Mouse (Mus musculus) stomach, postnatal 0 days (tissue): ENCODE results near the gene Dpp9. TPM values are rescaled to one million over a fixed set of nuclear protein-coding genes. Genes with fewer than 3 reads are reported as not detected.

Source experiments
- ATAC-seq: fragments of 200-750 bp; cut with Nextera tagmentation; 2 replicates; pipeline ENCODE4 v1.8.0; 2017; ENCODE audit not compliant: low FRiP score, low TSS enrichment
- DNase-seq: peaks from one replicate; pipeline ENCODE4 v3.0.0-alpha.2; 2016; ENCODE audit warnings: low spot score
- H3K27ac ChIP-seq: fragments of 300-500 bp; sonication (generic); replicated peaks from 2 replicates; pipeline ENCODE4 v1.5.1; 2014; ENCODE audit warnings: mild to moderate bottlenecking, control low read depth
- H3K27me3 ChIP-seq: fragments of 300-500 bp; sonication (generic); 2 replicates; pipeline ENCODE4 v1.6.1; 2014; ENCODE audit warnings: low read length; ENCODE audit not compliant: control insufficient read depth, insufficient read depth
- H3K36me3 ChIP-seq: fragments of 300-500 bp; sonication (generic); 2 replicates; pipeline ENCODE4 v1.6.1; 2014; ENCODE audit warnings: low read length, mixed read lengths; ENCODE audit not compliant: control insufficient read depth, insufficient read depth
- H3K4me1 ChIP-seq: fragments of 300-500 bp; sonication (generic); replicated peaks from 2 replicates; pipeline ENCODE4 v1.6.1; 2014; ENCODE audit warnings: antibody characterized with exemption; ENCODE audit not compliant: control insufficient read depth, insufficient read depth
- H3K4me2 ChIP-seq: fragments of 300-500 bp; sonication (generic); replicated peaks from 2 replicates; pipeline ENCODE4 v1.6.1; 2014; ENCODE audit warnings: low read depth, mild to moderate bottlenecking, control low read depth, moderate library complexity
- H3K4me3 ChIP-seq: fragments of 300-500 bp; sonication (generic); 2 replicates; pipeline ENCODE4 v1.5.1; 2014; ENCODE audit warnings: low read depth, low read length, control low read depth
- H3K9ac ChIP-seq: fragments of 300-500 bp; sonication (generic); 2 replicates; pipeline ENCODE4 v1.6.1; 2014; ENCODE audit warnings: mild to moderate bottlenecking, low read length, control low read depth, mixed read lengths
- H3K9me3 ChIP-seq: fragments of 300-500 bp; sonication (generic); 2 replicates; pipeline ENCODE4 v1.6.1; 2016; ENCODE audit warnings: low read length; ENCODE audit not compliant: control insufficient read depth
- CTCF ChIP-seq: IDR thresholded peaks from 2 replicates; pipeline ENCODE4 v1.5.1; 2016; ENCODE audit warnings: antibody characterized with exemption, low read depth, mild to moderate bottlenecking, moderate library complexity
- EP300 ChIP-seq: optimal IDR thresholded peaks from 2 replicates; pipeline ENCODE3; 2016; ENCODE audit warnings: antibody characterized with exemption
- WGBS: fragments of 180-500 bp; shearing (Covaris S2); extraction: QIAGEN DNeasy Blood & Tissue Kit; methylation state at CpG from one replicate; pipeline ENCODE4 v1.1.7; 2014; 5-methylcytosine and 5-hydroxymethylcytosine counted together
- polyA plus RNA-seq: library from polyadenylated mRNA; unstranded; fragments of >200 nt; fragmentation: Nextera tagmentation; extraction: Ambion mirVana; gene quantifications from 2 replicates; pipeline ENCODE4 v1.2.1, GENCODE M21; 2015

The Dpp9 gene
- polyA plus RNA-seq, 1 experiment from 2014 or later = 13.8 TPM

GRCm38 (mm10) chr17:56171881-56172280, 46.8 kb downstream of the Dpp9 start:
- TF ChIP-seq CTCF (no peak), EP300 (no peak)
- DNase-seq (no peak), ATAC-seq (no peak)
- Histone ChIP-seq H3K9me3 (no peaks in the 10 kb centered on the region), H3K4me1 (no peaks in the 10 kb centered on the region), H3K4me2 (no peak overlapping the region), H3K9ac (no peak overlapping the region), H3K27ac (no peak overlapping the region), H3K27me3 (no peaks in the 10 kb centered on the region), H3K4me3 (no peak overlapping the region), H3K36me3 (peaks cover 2% of the 10 kb centered on the region; the same call in 1 of the 2 replicates)
- 94% methylated on average over 17 of the region's 17 CpGs for WGBS

- 65% methylated on average over 9 of the region's 9 CpGs for WGBS
Measured at GRCm38 (mm10) chr17:56171456-56171855, 47.2 kb downstream of the Dpp9 start.

GRCm38 (mm10) chr17:56170636-56171035, 48.1 kb downstream of the Dpp9 start:
- H3K36me3 ChIP-seq = no peaks in the 10 kb centered on the region
- 54% methylated on average over 10 of the region's 10 CpGs for WGBS
- no peak overlapping the region for H3K9ac ChIP-seq
- no peaks in the 10 kb centered on the region for H3K27me3 ChIP-seq
- H3K4me3 ChIP-seq = no peak overlapping the region
- no peak for TF ChIP-seq CTCF
- ATAC-seq (no peak), DNase-seq (no peak)
- H3K9me3 ChIP-seq = no peaks in the 10 kb centered on the region
- H3K4me1 ChIP-seq = no peaks in the 10 kb centered on the region
- H3K27ac ChIP-seq = no peak overlapping the region
- H3K4me2 ChIP-seq = no peak overlapping the region

More at GRCm38 (mm10) chr17:56171456-56171855, 47.2 kb downstream of the Dpp9 start:
- ATAC-seq (no peak), DNase-seq (no peak)
- H3K27me3 ChIP-seq = no peaks in the 10 kb centered on the region
- H3K4me3 ChIP-seq = no peak overlapping the region
- H3K4me2 ChIP-seq = no peak overlapping the region
- TF ChIP-seq CTCF (no peak), EP300 (no peak)
- H3K9ac ChIP-seq = no peak overlapping the region
- H3K4me1 ChIP-seq = no peaks in the 10 kb centered on the region
- no peak overlapping the region for H3K27ac ChIP-seq
- no peaks in the 10 kb centered on the region for H3K36me3 ChIP-seq
- H3K9me3 ChIP-seq = no peaks in the 10 kb centered on the region

- Histone ChIP-seq H3K4me3 (no peak overlapping the region), H3K27ac (no peak overlapping the region), H3K4me1 (0 out of 2 replicates have a peak, but pooled peaks cover 2% of the 10 kb centered on the region), H3K27me3 (no peaks in the 10 kb centered on the region), H3K9me3 (no peaks in the 10 kb centered on the region), H3K4me2 (no peak overlapping the region), H3K9ac (no peak overlapping the region), H3K36me3 (no peaks in the 10 kb centered on the region)
- no peak for TF ChIP-seq EP300
- no peak for TF ChIP-seq CTCF
- no peak for DNase-seq
- ATAC-seq = peak; percentile 8; the same call in 1 of the 2 replicates
- WGBS = 60% methylated on average over 6 of the region's 6 CpGs
Measured at GRCm38 (mm10) chr17:56169830-56170229, 48.9 kb downstream of the Dpp9 start.

GRCm38 (mm10) chr17:56165671-56166070, 53.0 kb downstream of the Dpp9 start:
- peaks cover 10% of the 10 kb centered on the region; the same call in 1 of the 2 replicates for H3K4me1 ChIP-seq
- H3K27me3 ChIP-seq = no peaks in the 10 kb centered on the region
- no peak for TF ChIP-seq EP300
- no peak for TF ChIP-seq CTCF
- no peaks in the 10 kb centered on the region for H3K36me3 ChIP-seq
- no peak overlapping the region for H3K27ac ChIP-seq
- H3K9ac ChIP-seq = no peak overlapping the region
- no peaks in the 10 kb centered on the region for H3K9me3 ChIP-seq
- H3K4me2 ChIP-seq = no peak overlapping the region
- DNase-seq (no peak), ATAC-seq (no peak)
- H3K4me3 ChIP-seq = no peak overlapping the region
- 57% methylated on average over 11 of the region's 11 CpGs for WGBS

- no peaks in the 10 kb centered on the region for H3K27me3 ChIP-seq
- no peak overlapping the region for H3K9ac ChIP-seq
- no peak overlapping the region for H3K27ac ChIP-seq
- no peak overlapping the region for H3K4me2 ChIP-seq
- DNase-seq = no peak
- H3K36me3 ChIP-seq = no peaks in the 10 kb centered on the region
- WGBS = 82% methylated on average over 3 of the region's 3 CpGs
- ATAC-seq = no peak
- H3K4me3 ChIP-seq = no peak overlapping the region
- peaks cover 10% of the 10 kb centered on the region; the same call in 1 of the 2 replicates for H3K4me1 ChIP-seq
- TF ChIP-seq EP300 (no peak), CTCF (no peak)
- no peaks in the 10 kb centered on the region for H3K9me3 ChIP-seq
Measured at GRCm38 (mm10) chr17:56164510-56164909, 54.2 kb downstream of the Dpp9 start.
